In the genomic region with DNA sequence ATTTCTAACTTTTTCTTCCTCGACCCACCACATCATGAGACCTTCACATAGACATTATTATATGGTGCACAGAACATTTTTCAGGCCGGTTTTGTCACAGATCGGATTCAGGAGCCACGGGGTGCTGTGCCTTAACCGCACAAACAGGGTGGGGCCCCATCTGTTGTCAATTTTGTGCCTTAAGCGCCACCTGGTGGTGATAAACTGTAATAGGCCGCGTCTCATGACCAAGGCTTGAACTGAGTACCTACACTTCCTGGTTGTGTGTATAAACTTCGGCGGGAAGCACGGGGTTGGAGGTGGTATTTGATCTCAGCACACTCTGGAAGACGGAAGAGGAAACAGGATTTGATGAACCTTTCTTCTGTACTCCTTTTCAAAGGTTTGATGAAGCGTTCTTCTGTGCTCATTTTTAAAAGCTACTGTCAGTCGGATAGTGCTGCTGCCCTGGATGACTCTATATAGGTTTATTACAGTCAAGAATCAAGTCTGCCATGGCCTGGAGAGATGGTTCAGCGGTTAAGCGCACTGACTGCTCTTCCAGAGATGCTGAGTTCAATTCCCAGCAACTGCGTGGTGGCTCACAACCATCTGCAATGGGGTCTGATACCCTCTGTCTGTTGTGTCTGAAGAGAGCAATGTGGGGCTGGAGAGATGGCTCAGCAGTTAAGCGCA, we compare ENCODE assay signal across 1 mouse cellular context.
A peak's percentile ranks its signal among the peaks of the same experiment; 100 is the strongest.
TF ChIP-seq lines count a peak whose summit lies in the region.

No protein-coding gene starts in this region.

TF ChIP-seq in MEL, 35 proteins besides CTCF, POLR2A, EP300 and RAD21:
- peak; percentile 70 for TF ChIP-seq HCFC1 (IDR thresholded peaks at IDR 0.05; ENCODE audit: low read depth, low read length)
- no peak for TF ChIP-seq POLR2AphosphoS5 (IDR thresholded peaks at IDR 0.05; ENCODE audit: borderline replicate concordance, low read depth, low read length)
- peak; percentile 65 for TF ChIP-seq ZNF384 (IDR thresholded peaks at IDR 0.05; ENCODE audit: low read depth, low read length)
- no peak for TF ChIP-seq UBTF (IDR thresholded peaks at IDR 0.05; ENCODE audit: borderline replicate concordance, insufficient read depth, low read depth, low read length)
- TF ChIP-seq MXI1 (IDR thresholded peaks at IDR 0.05; ENCODE audit: low read depth, low read length), result peak; percentile 88
- peak; percentile 76 for TF ChIP-seq ETS1 (IDR thresholded peaks at IDR 0.05; ENCODE audit: low read depth, low read length)
- TF ChIP-seq SMC3 (IDR thresholded peaks at IDR 0.05; ENCODE audit: low read depth, low read length), result peak; percentile 95
- TF ChIP-seq E2F4 (IDR thresholded peaks at IDR 0.05; ENCODE audit: borderline replicate concordance, low read depth, low read length), result peak; percentile 93
- peak; percentile 97 for TF ChIP-seq MAZ (IDR thresholded peaks at IDR 0.05; ENCODE audit: low read depth, low read length)
- TF ChIP-seq MEF2A (IDR thresholded peaks at IDR 0.05; ENCODE audit: extremely low read depth, insufficient replicate concordance, low read depth, low read length, poor library complexity, severe bottlenecking), result no peak
- peak; percentile 74 for TF ChIP-seq USF1 (IDR thresholded peaks at IDR 0.05; ENCODE audit: low read depth, low read length)
- TF ChIP-seq GATA1 (IDR thresholded peaks at IDR 0.05; ENCODE audit: low read depth, low read length), result no peak
- TF ChIP-seq CHD2 (IDR thresholded peaks at IDR 0.05; ENCODE audit: low read length), result no peak; the same call in 1 of the 2 replicates
- TF ChIP-seq TBP (IDR thresholded peaks at IDR 0.05; ENCODE audit: low read depth, low read length), result peak; percentile 89
- peak; percentile 92 for TF ChIP-seq ZC3H11A (IDR thresholded peaks at IDR 0.05; ENCODE audit: low read depth, low read length)
- TF ChIP-seq NELFE (IDR thresholded peaks at IDR 0.05; ENCODE audit: low read depth, low read length), result peak; percentile 64; the same call in 1 of the 2 replicates
- TF ChIP-seq TCF12 (IDR thresholded peaks at IDR 0.05; ENCODE audit: low read depth, low read length), result peak; percentile 58; the same call in 1 of the 2 replicates
- peak; percentile 35; the same call in 1 of the 2 replicates for TF ChIP-seq MYB (IDR thresholded peaks at IDR 0.05; ENCODE audit: low read depth, low read length)
- TF ChIP-seq RCOR1 (IDR thresholded peaks at IDR 0.05; ENCODE audit: low read depth, low read length), result peak; percentile 65; the same call in 1 of the 2 replicates
- peak; percentile 89 for TF ChIP-seq MAX (IDR thresholded peaks at IDR 0.05; ENCODE audit: low read length)
- TF ChIP-seq KAT2A (conservative IDR thresholded peaks at IDR 0.05; ENCODE audit: low read depth, low read length), result no peak
- TF ChIP-seq ELF1 (IDR thresholded peaks at IDR 0.05; ENCODE audit: low read depth, low read length), result peak; percentile 97
- TF ChIP-seq ZKSCAN1 (IDR thresholded peaks at IDR 0.05; ENCODE audit: low read depth, low read length), result no peak
- no peak for TF ChIP-seq MAFK (IDR thresholded peaks at IDR 0.05; ENCODE audit: borderline replicate concordance, low read depth, low read length)
- no peak for TF ChIP-seq GABPA (IDR thresholded peaks at IDR 0.05; ENCODE audit: low read depth, low read length)
- TF ChIP-seq JUND (IDR thresholded peaks at IDR 0.05; ENCODE audit: low read depth, low read length), result 0 out of 2 replicates have a peak, but pooled peaks have one; percentile 58
- TF ChIP-seq MYC (IDR thresholded peaks at IDR 0.05; ENCODE audit: low read depth, low read length), result peak; percentile 87
- TF ChIP-seq CHD1 (IDR thresholded peaks at IDR 0.05; ENCODE audit: low read depth, low read length), result no peak
- no peak for TF ChIP-seq TAL1 (IDR thresholded peaks at IDR 0.05; ENCODE audit: low read length)
- TF ChIP-seq BHLHE40 (IDR thresholded peaks at IDR 0.05; ENCODE audit: borderline replicate concordance, low read depth, low read length), result peak; percentile 46
- TF ChIP-seq ZMIZ1 (IDR thresholded peaks at IDR 0.05; ENCODE audit: low read depth, low read length), result peak; percentile 87
- no peak for TF ChIP-seq POLR2AphosphoS2 (IDR thresholded peaks at IDR 0.05; ENCODE audit: low read length)
- no peak for TF ChIP-seq USF2 (IDR thresholded peaks at IDR 0.05; ENCODE audit: borderline replicate concordance in 1 of 2, insufficient read depth in 1 of 2, low read depth in 1 of 2, low read length in 2 of 2)
- TF ChIP-seq SIN3A (IDR thresholded peaks at IDR 0.05; ENCODE audit: low read length), result peak; percentile 96
- no peak for TF ChIP-seq NRF1 (IDR thresholded peaks at IDR 0.05; ENCODE audit: insufficient read depth, low read depth, low read length, poor library complexity, severe bottlenecking)
